ENCODE assay signal across 8 mouse cellular contexts in the genomic region with DNA sequence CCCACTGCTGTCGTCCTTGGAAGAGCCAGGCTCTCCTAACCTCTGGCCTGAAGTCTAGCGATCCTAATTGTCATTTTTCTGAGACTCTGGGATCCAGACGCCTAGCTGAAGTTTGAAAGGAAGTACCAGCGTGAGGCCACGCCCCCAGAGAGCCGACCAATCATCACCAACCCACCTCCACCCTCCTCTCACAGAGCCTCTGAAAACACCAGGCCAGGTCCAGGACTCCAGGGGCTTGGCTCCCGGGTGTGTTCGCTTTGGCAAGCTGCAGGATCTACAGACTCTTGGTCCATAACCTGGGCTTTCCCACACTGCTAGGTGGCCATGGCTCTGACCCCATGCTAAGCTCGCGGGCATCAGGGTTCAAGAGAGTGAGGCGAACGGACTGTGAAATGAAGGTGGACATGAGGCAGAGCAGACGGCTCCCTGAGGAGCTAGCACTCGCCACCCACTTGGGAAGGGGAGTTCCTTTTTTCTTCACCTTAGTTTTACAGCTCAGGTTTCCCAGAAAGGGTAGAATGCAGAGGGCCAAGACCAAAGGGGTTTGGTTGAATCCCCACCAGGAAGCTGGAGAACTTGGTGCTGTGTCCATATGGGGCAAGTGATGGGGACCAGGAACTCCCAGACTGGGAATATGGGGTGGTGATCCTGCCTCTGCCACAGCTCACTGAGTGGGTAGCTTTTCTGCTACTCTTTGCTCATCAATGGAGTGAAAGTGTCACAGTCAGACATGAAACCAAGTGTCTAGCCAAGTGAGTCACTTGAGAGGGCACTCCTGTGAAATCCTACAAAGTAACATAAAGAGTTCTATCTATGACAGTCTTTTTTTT. TPM values are rescaled to one million over a fixed set of nuclear protein-coding genes. Genes with fewer than 3 reads are reported as not detected.
DNase-seq lines count a peak whose midpoint lies in the region; ATAC-seq lines count a peak whose summit lies in the region.

No protein-coding gene starts in this region.

- H3K9me3 ChIP-seq in embryonic facial prominence, embryonic 10.5 days = no peaks in the 10 kb centered on the region
- no peaks in the 10 kb centered on the region for H3K9me3 ChIP-seq in neural tube, embryonic 13.5 days

- ATAC-seq in neural tube, embryonic 13.5 days (ENCODE audit: low read depth) = peak; percentile 61; the same call in 1 of the 2 replicates

- H3K4me3 ChIP-seq in embryonic facial prominence, embryonic 10.5 days = peak overlapping the region; percentile 54
- H3K4me3 ChIP-seq in neural tube, embryonic 13.5 days = peak overlapping the region; percentile 28

- H3K36me3 ChIP-seq in embryonic facial prominence, embryonic 10.5 days (replicated peaks) = peaks cover 24% of the 10 kb centered on the region
- H3K36me3 ChIP-seq in neural tube, embryonic 13.5 days = peaks cover 8% of the 10 kb centered on the region

- H3K9ac ChIP-seq in neural tube, embryonic 13.5 days = peak overlapping the region; percentile 61; the same call in 1 of the 2 replicates

- WGBS in embryonic facial prominence, embryonic 10.5 days = 2% methylated on average over 14 of the region's 14 CpGs
- WGBS in neural tube, embryonic 13.5 days = 4% methylated on average over 14 of the region's 14 CpGs

- peak; percentile 51 for DNase-seq in layer of hippocampus, adult 9-11 months
- DNase-seq in layer of hippocampus, adult 9-10 months (ENCODE audit: low spot score) = no peak
- DNase-seq in embryonic facial prominence, embryonic 10.5 days (ENCODE audit: low spot score) = peak; percentile 78
- peak; percentile 76 for DNase-seq in heart, adult 8-10 months (ENCODE audit: low spot score)
- peak; percentile 87 for DNase-seq in kidney, adult 18-20 months
- DNase-seq in lung, adult 18-20 months = peak; percentile 87 to 88
- DNase-seq in thymus, postnatal 10 days (ENCODE audit: low spot score in 2 of 2) = peak; percentile 61 to 66

- H3K4me1 ChIP-seq in embryonic facial prominence, embryonic 10.5 days = peaks cover 9% of the 10 kb centered on the region
- H3K4me1 ChIP-seq in neural tube, embryonic 13.5 days (replicated peaks) = peaks cover 8% of the 10 kb centered on the region

- H3K27me3 ChIP-seq in embryonic facial prominence, embryonic 10.5 days (replicated peaks; ENCODE audit: low read depth, poor library complexity, severe bottlenecking) = no peaks in the 10 kb centered on the region
- no peaks in the 10 kb centered on the region for H3K27me3 ChIP-seq in neural tube, embryonic 13.5 days

- 0 out of 2 replicates have a peak overlapping the region, but pooled peaks have one; percentile 35 for H3K27ac ChIP-seq in embryonic facial prominence, embryonic 10.5 days (replicated peaks)
- H3K27ac ChIP-seq in neural tube, embryonic 13.5 days (replicated peaks) = no peak overlapping the region

- H3K4me2 ChIP-seq in neural tube, embryonic 13.5 days = peak overlapping the region; percentile 54

RNA-seq across cellular contexts. Expression of a gene that starts 12.2 kb away (rescaled TPM):
- polyA plus RNA-seq in embryonic facial prominence, embryonic 10.5 days (2016; fragmentation: Nextera tagmentation; extraction: Ambion mirVana) = 23.2 and 23.4 TPM in 2 replicates
- 10 to 100 TPM; 25.8 to 30.8 (median 29.1) TPM for total RNA-seq in heart, adult 8-10 months (2022)
- polyA plus RNA-seq in neural tube, embryonic 13.5 days (2015; fragmentation: Nextera tagmentation; extraction: Ambion mirVana) = 17.2 and 20.0 TPM in 2 replicates
